17 mouse cellular contexts compared by ENCODE assay signal in the genomic region with DNA sequence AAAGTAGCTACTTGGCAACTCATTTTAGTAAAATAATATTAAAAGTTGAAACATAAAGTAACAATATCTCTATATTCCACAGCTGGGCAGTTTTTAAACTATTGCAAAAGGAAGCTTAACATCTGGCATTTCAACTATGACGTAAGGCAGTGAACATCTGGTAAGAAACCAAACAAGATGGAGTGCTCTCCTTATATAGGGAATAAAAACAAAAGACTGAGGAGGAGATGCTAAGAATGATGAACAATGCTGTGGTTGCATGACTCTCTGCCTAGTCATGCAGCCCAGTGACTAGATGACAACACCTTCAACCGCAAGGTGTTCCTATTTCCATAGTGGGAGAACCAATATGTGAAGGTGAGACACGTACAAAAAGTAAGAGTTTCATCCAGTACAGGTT.
"Had no signal": no experiment of that assay in that cellular context is flagged by ENCODE, and none has a peak within 500 bp of the region (broad histone marks: within the 10 kb centered on the region; RNA-seq: fewer than 3 reads in every experiment).

No protein-coding gene starts in this region.

- H3K9me3 ChIP-seq: liver, embryonic 15.5 days; megakaryocyte, embryonic 14.5 days; midbrain, embryonic 13.5 days; midbrain, embryonic 15.5 days; neural tube, embryonic 13.5 days; neural tube, embryonic 15.5 days; stomach, embryonic 15.5 days had no signal

- H3K4me3 ChIP-seq: liver, embryonic 15.5 days; megakaryocyte, embryonic 14.5 days; midbrain, embryonic 13.5 days; midbrain, embryonic 15.5 days; neural tube, embryonic 13.5 days; neural tube, embryonic 15.5 days; stomach, embryonic 15.5 days had no signal

- H3K4me2 ChIP-seq: liver, embryonic 15.5 days; midbrain, embryonic 11.5 days; midbrain, embryonic 13.5 days; midbrain, embryonic 15.5 days; neural tube, embryonic 13.5 days; neural tube, embryonic 15.5 days; stomach, embryonic 15.5 days had no signal

- H3K27ac ChIP-seq: liver, embryonic 15.5 days; macrophage; midbrain, embryonic 13.5 days; midbrain, embryonic 15.5 days; neural tube, embryonic 13.5 days; neural tube, embryonic 15.5 days; stomach, embryonic 15.5 days; stomach, postnatal 0 days had no signal

- H3K9ac ChIP-seq: liver, embryonic 15.5 days; liver, postnatal 0 days; midbrain, embryonic 13.5 days; midbrain, embryonic 15.5 days; neural tube, embryonic 13.5 days; neural tube, embryonic 15.5 days; stomach, embryonic 15.5 days had no signal

- DNase-seq: liver, postnatal 0 days; lung, adult 2 months; lung, postnatal 10 days; right cerebral cortex, postnatal 14 days; thymus, adult 2 months; thymus, postnatal 25 days; thymus, postnatal 4 days had no signal

- H3K36me3 ChIP-seq: liver, embryonic 15.5 days; midbrain, embryonic 13.5 days; midbrain, embryonic 15.5 days; neural tube, embryonic 13.5 days; neural tube, embryonic 15.5 days; stomach, embryonic 15.5 days had no signal

- H3K4me1 ChIP-seq: liver, embryonic 15.5 days; megakaryocyte, embryonic 14.5 days; midbrain, embryonic 13.5 days; midbrain, embryonic 15.5 days; neural tube, embryonic 13.5 days; neural tube, embryonic 15.5 days; stomach, embryonic 15.5 days had no signal

- ATAC-seq: liver, postnatal 0 days; midbrain, embryonic 13.5 days; midbrain, embryonic 15.5 days had no signal

- H3K27me3 ChIP-seq: liver, embryonic 15.5 days; megakaryocyte, embryonic 14.5 days; midbrain, embryonic 13.5 days; midbrain, embryonic 15.5 days; neural tube, embryonic 13.5 days; neural tube, embryonic 15.5 days; stomach, embryonic 15.5 days had no signal
